19 mouse cellular contexts compared by ENCODE assay signal in the genomic region with DNA sequence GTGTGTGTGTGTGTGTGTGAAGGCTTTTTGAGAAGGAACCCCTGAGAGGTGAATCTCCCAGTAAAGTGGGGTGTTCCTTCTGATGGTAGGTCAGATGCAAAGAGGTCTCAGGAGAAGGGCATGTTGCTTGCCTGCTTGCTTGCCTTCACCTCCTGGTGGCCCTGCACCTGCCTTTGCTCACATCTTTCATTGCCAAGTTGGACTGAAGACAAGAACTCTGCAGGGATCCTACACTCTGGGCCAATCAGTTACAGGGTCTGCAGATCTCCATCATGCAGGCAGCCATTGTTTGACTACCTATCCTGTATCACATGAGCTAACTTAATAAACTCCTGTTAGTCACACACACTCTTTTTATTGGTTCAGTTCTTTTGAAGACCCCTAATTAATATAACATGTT.
A peak's percentile ranks its signal among the peaks of the same experiment; 100 is the strongest.
DNase-seq lines count a peak whose midpoint lies in the region; TF ChIP-seq lines count a peak whose summit lies in the region.
"Had no signal": no experiment of that assay in that cellular context is flagged by ENCODE, and none has a peak within 500 bp of the region (broad histone marks: within the 10 kb centered on the region; RNA-seq: fewer than 3 reads in every experiment).

No protein-coding gene starts in this region.

- peak; percentile 60 to 69 for DNase-seq in cerebellum, postnatal 10 days
- no peak for DNase-seq in cerebellum, adult 2 months
- DNase-seq in cerebellum, postnatal 14 days, result peak; percentile 40 to 53
- DNase-seq in cerebellum, adult 18-20 months, result no peak
- DNase-seq in left cerebral cortex, postnatal 4 days, result peak; percentile 8
- no peak for DNase-seq in left cerebral cortex, adult 18-20 months (ENCODE audit: low spot score in 2 of 2)
- no peak for DNase-seq in limb, embryonic 10.5 days (ENCODE audit: low spot score)
- DNase-seq in lung, postnatal 10 days, result no peak
- DNase-seq: adrenal gland, adult 2 months; adrenal gland, adult 8-10 months; adrenal gland, postnatal 10 days; adrenal gland, postnatal 14 days; adrenal gland, postnatal 25 days; adrenal gland, postnatal 36 days; B cell, adult 2 months; cerebellum, adult 11 months; cerebellum, adult 11-12 months had no signal

- H3K27ac ChIP-seq in cerebellum, adult 2 months (ENCODE audit: insufficient read depth, low read length), result no peak overlapping the region
- H3K27ac ChIP-seq in limb, embryonic 10.5 days, result peak overlapping the region; percentile 56; the same call in 1 of the 2 replicates

- TF ChIP-seq CTCF in cerebellum, adult 2 months (IDR thresholded peaks at IDR 0.05; ENCODE audit: borderline replicate concordance, insufficient read depth, low read depth, low read length), result no peak

- TF ChIP-seq POLR2A in cerebellum, adult 2 months (IDR thresholded peaks at IDR 0.05; ENCODE audit: borderline replicate concordance, insufficient read depth, low read length), result no peak

- intact Hi-C loops in left cerebral cortex, postnatal 4 days (cut with DNase I), result no loop called here

- no peaks in the 10 kb centered on the region for H3K9me3 ChIP-seq in limb, embryonic 10.5 days (replicated peaks)

- H3K4me1 ChIP-seq in cerebellum, adult 2 months (ENCODE audit: control insufficient read depth, insufficient read depth, low read length), result peaks cover 2% of the 10 kb centered on the region; the same call in 1 of the 2 replicates
- peaks cover 28% of the 10 kb centered on the region for H3K4me1 ChIP-seq in limb, embryonic 10.5 days

- no peaks in the 10 kb centered on the region for H3K27me3 ChIP-seq in cerebellum, adult 2 months (ENCODE audit: control insufficient read depth, insufficient read depth, low read length)
- no peaks in the 10 kb centered on the region for H3K27me3 ChIP-seq in limb, embryonic 10.5 days (ENCODE audit: low read depth, poor library complexity, severe bottlenecking)
- H3K27me3 ChIP-seq: CH12.LX had no signal

- no peaks in the 10 kb centered on the region for H3K36me3 ChIP-seq in limb, embryonic 10.5 days
- H3K36me3 ChIP-seq: G1E had no signal

- H3K4me3 ChIP-seq in cerebellum, adult 2 months (replicated peaks; ENCODE audit: insufficient read depth, low read depth, low read length), result no peak overlapping the region
- H3K4me3 ChIP-seq in limb, embryonic 10.5 days, result no peak overlapping the region

Comparison
In these comparisons a context has a peak if more than half of its experiments do, and no peak if none do; other contexts are left out.
1. DNase-seq: peak in cerebellum, postnatal 10 days (2 of 2), cerebellum, postnatal 14 days (2 of 2) and left cerebral cortex, postnatal 4 days (single experiment); none in cerebellum, adult 2 months (0 of 2), cerebellum, adult 18-20 months (0 of 2), left cerebral cortex, adult 18-20 months (0 of 2), limb, embryonic 10.5 days (single experiment) and lung, postnatal 10 days (single experiment).